Mouse (Mus musculus) heart, postnatal 0 days (tissue): Measurements from ENCODE around the gene Shisa7.

Source experiments
- CTCF ChIP-seq: IDR thresholded peaks from 2 replicates; pipeline ENCODE4 v1.5.1; 2016; ENCODE audit warnings: antibody characterized with exemption, control low read depth, low read depth
- EP300 ChIP-seq: IDR thresholded peaks from 2 replicates; pipeline ENCODE4 v1.6.1; 2016; ENCODE audit warnings: antibody characterized with exemption, low read depth

DNA sequence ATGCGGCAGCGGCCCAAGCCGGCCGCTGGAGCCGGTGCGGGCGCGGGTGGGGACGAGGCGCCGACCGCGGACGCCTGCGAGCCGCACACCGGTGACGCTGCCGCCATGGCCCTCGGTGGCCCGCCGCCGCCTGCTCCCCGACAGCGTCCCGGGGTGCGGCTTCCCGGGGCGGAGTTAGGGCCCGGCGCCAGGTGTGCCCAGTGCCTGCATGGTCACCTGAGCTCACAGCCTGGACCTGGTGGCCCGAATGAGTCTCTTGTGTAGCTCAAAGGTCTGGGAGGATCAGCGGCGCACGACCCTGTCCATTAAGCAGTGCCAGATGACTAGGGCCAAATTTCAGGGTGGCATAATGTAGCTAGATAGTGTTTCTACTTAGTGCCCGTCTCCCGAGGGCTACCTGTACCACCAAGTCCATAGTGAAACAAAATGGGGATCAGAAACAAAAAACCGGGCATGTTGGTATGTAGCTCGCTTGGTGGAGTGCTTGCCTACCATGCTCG, 55.0 kb downstream of the Shisa7 start, which contains the start of gene Tmem238:
- TF ChIP-seq CTCF (no peak), EP300 (no peak)
